Comparison of ENCODE assay signal across 12 mouse cellular contexts in genomic region chr11:104237226-104237625, GRCm38 (mm10). TPM values are rescaled to one million over a fixed set of nuclear protein-coding genes. Genes with fewer than 3 reads are reported as not detected.
DNase-seq lines count a peak whose midpoint lies in the region; ATAC-seq and TF ChIP-seq lines count a peak whose summit lies in the region.
"Had no signal": no experiment of that assay in that cellular context is flagged by ENCODE, and none has a peak within 500 bp of the region (broad histone marks: within the 10 kb centered on the region; RNA-seq: fewer than 3 reads in every experiment).

No protein-coding gene starts in this region.

- no peak for ATAC-seq in kidney, embryonic 14.5 days (ENCODE audit: low FRiP score, low TSS enrichment)
- ATAC-seq in stomach, postnatal 0 days (ENCODE audit: low FRiP score, low TSS enrichment), result no peak
- no peak for ATAC-seq in erythroid progenitor cell, adult 5-6 weeks (replicated peaks; ENCODE audit: low FRiP score, poor library complexity, severe bottlenecking)

- peaks cover 20% of the 10 kb centered on the region for H3K4me1 ChIP-seq in kidney, embryonic 14.5 days (ENCODE audit: control insufficient read depth, insufficient read depth, low read length)
- no peaks in the 10 kb centered on the region for H3K4me1 ChIP-seq in stomach, postnatal 0 days (replicated peaks; ENCODE audit: control insufficient read depth, insufficient read depth)

- TF ChIP-seq EP300 in stomach, postnatal 0 days (optimal IDR thresholded peaks at IDR 0.05), result no peak

- no peak overlapping the region for H3K27ac ChIP-seq in kidney, embryonic 14.5 days (ENCODE audit: low read depth, low read length)
- H3K27ac ChIP-seq in stomach, postnatal 0 days (replicated peaks), result no peak overlapping the region
- H3K27ac ChIP-seq: embryonic facial prominence, embryonic 13.5 days had no signal

- H3K4me3 ChIP-seq in kidney, embryonic 14.5 days (ENCODE audit: low read length), result no peak overlapping the region
- H3K4me3 ChIP-seq in stomach, postnatal 0 days (ENCODE audit: low read depth, low read length), result no peak overlapping the region
- H3K4me3 ChIP-seq: embryonic facial prominence, embryonic 13.5 days had no signal

- H3K4me2 ChIP-seq in kidney, embryonic 14.5 days (replicated peaks; ENCODE audit: low read depth, low read length), result no peak overlapping the region
- H3K4me2 ChIP-seq in stomach, postnatal 0 days (replicated peaks; ENCODE audit: low read depth), result no peak overlapping the region
- H3K4me2 ChIP-seq: embryonic facial prominence, embryonic 13.5 days had no signal

- no peak for TF ChIP-seq CTCF in stomach, postnatal 0 days (IDR thresholded peaks at IDR 0.05; ENCODE audit: low read depth)

- 77% methylated on average over 7 of the region's 7 CpGs for WGBS in kidney, embryonic 14.5 days
- WGBS in stomach, postnatal 0 days, result 66% methylated on average over 7 of the region's 7 CpGs

- peak; percentile 85 for DNase-seq in kidney, adult 11 months
- DNase-seq in adrenal gland, postnatal 25 days, result peak; percentile 42
- DNase-seq in gastrocnemius, postnatal 10 days, result peak; percentile 62
- DNase-seq in layer of hippocampus, adult 9-10 months (ENCODE audit: low spot score), result peak; percentile 52
- DNase-seq in right cerebral cortex, postnatal 4 days, result peak; percentile 31
- no peak for DNase-seq in stomach, postnatal 0 days (ENCODE audit: low spot score)

- peaks cover 38% of the 10 kb centered on the region for H3K27me3 ChIP-seq in kidney, embryonic 14.5 days (ENCODE audit: control insufficient read depth, insufficient read depth, low read length)
- peaks cover 11% of the 10 kb centered on the region; the same call in 1 of the 2 replicates for H3K27me3 ChIP-seq in stomach, postnatal 0 days (ENCODE audit: control insufficient read depth, insufficient read depth, low read length)

- H3K9me3 ChIP-seq in kidney, embryonic 14.5 days (ENCODE audit: control insufficient read depth, low read length), result no peaks in the 10 kb centered on the region
- H3K9me3 ChIP-seq in stomach, postnatal 0 days (ENCODE audit: control insufficient read depth, low read length), result no peaks in the 10 kb centered on the region
- H3K9me3 ChIP-seq: embryonic facial prominence, embryonic 13.5 days had no signal

- H3K9ac ChIP-seq in kidney, embryonic 14.5 days (ENCODE audit: low read depth, low read length), result no peak overlapping the region
- no peak overlapping the region for H3K9ac ChIP-seq in stomach, postnatal 0 days (ENCODE audit: low read length)
- H3K9ac ChIP-seq: embryonic facial prominence, embryonic 13.5 days had no signal

- H3K36me3 ChIP-seq in kidney, embryonic 14.5 days (ENCODE audit: control insufficient read depth, insufficient read depth, low read length), result no peaks in the 10 kb centered on the region
- H3K36me3 ChIP-seq in stomach, postnatal 0 days (ENCODE audit: control insufficient read depth, insufficient read depth, low read length), result no peaks in the 10 kb centered on the region
- H3K36me3 ChIP-seq: embryonic facial prominence, embryonic 13.5 days had no signal

RNA-seq across cellular contexts. Expression of gene Mapt, which starts 6.0 kb away (rescaled TPM):
- polyA plus RNA-seq in kidney, embryonic 14.5 days (2014; fragmentation: Nextera tagmentation; extraction: Ambion mirVana), result 4.7 and 5.0 TPM in 2 replicates
- 142 and 169 TPM in 2 replicates for total RNA-seq in adrenal gland, postnatal 25 days (2021)
- total RNA-seq in gastrocnemius, postnatal 10 days (2021), result 10 to 100 TPM; 54.8 to 62.2 TPM
- polyA plus RNA-seq in stomach, postnatal 0 days (2015; fragmentation: Nextera tagmentation; extraction: Ambion mirVana), result 6.8 and 8.2 TPM in 2 replicates
- total RNA-seq in erythroid progenitor cell, adult 5-6 weeks (2015; ENCODE audit: low replicate concordance), result not detected in 2 replicates
- total RNA-seq in erythroid progenitor cell, adult 5-6 weeks (2017; ENCODE audit: low replicate concordance), result 2.7 TPM in 1 of 2 replicates, not detected in the other

RNA-seq across cellular contexts. Expression of gene Sppl2c, which starts 51.1 kb away (rescaled TPM):
- not detected in 2 replicates for polyA plus RNA-seq in kidney, embryonic 14.5 days (2014; fragmentation: Nextera tagmentation; extraction: Ambion mirVana)
- not detected in 2 replicates for total RNA-seq in adrenal gland, postnatal 25 days (2021)
- total RNA-seq in gastrocnemius, postnatal 10 days (2021), result not detected
- not detected in 2 replicates for polyA plus RNA-seq in stomach, postnatal 0 days (2015; fragmentation: Nextera tagmentation; extraction: Ambion mirVana)
- total RNA-seq in erythroid progenitor cell, adult 5-6 weeks (2015; ENCODE audit: low replicate concordance), result not detected in 2 replicates
- total RNA-seq in erythroid progenitor cell, adult 5-6 weeks (2017; ENCODE audit: low replicate concordance), result not detected in 2 replicates
- total RNA-seq: ES-E14; left cerebral cortex, postnatal 25 days; neutrophil, adult 5-6 weeks had no signal
- polyA plus RNA-seq: embryonic facial prominence, embryonic 13.5 days had no signal

Comparison
In these comparisons a context has a peak if more than half of its experiments do, and no peak if none do; other contexts are left out.
1. RNA of gene Mapt, which starts 6.0 kb away (total RNA-seq): 142 to 169 TPM in adrenal gland, postnatal 25 days and 54.8 to 62.2 TPM in gastrocnemius, postnatal 10 days; 2.7 TPM in erythroid progenitor cell, adult 5-6 weeks; every median in the first group is over 10 times any median in the second.